8 mouse cellular contexts compared by ENCODE assay signal in genomic region chr2:37815676-37816075, GRCm38 (mm10). TPM values are rescaled to one million over a fixed set of nuclear protein-coding genes. Genes with fewer than 3 reads are reported as not detected.
DNase-seq lines count a peak whose midpoint lies in the region; ATAC-seq and TF ChIP-seq lines count a peak whose summit lies in the region.

No protein-coding gene starts in this region.

- H3K9ac ChIP-seq in limb, embryonic 11.5 days (ENCODE audit: low read length) = no peak overlapping the region
- no peak overlapping the region for H3K9ac ChIP-seq in stomach, postnatal 0 days (ENCODE audit: low read length)

- no peak overlapping the region for H3K4me2 ChIP-seq in limb, embryonic 11.5 days (ENCODE audit: low read depth, severe bottlenecking)
- no peak overlapping the region for H3K4me2 ChIP-seq in stomach, postnatal 0 days (replicated peaks; ENCODE audit: low read depth)

- TF ChIP-seq CTCF in thymus, adult 2 months (IDR thresholded peaks at IDR 0.05; ENCODE audit: borderline replicate concordance, control insufficient read depth, extremely low read depth, insufficient read depth, low read length, poor library complexity) = no peak
- TF ChIP-seq CTCF in stomach, postnatal 0 days (IDR thresholded peaks at IDR 0.05; ENCODE audit: low read depth) = peak; percentile 99

- H3K27ac ChIP-seq in thymus, adult 2 months (ENCODE audit: control insufficient read depth, insufficient read depth, low read length) = no peak overlapping the region
- H3K27ac ChIP-seq in limb, embryonic 11.5 days (replicated peaks; ENCODE audit: low read depth, low read length) = no peak overlapping the region
- no peak overlapping the region for H3K27ac ChIP-seq in stomach, postnatal 0 days (replicated peaks)

- 38% methylated on average over 3 of the region's 3 CpGs for WGBS in thymus, adult 2 months
- 13% methylated on average over 3 of the region's 3 CpGs for WGBS in limb, embryonic 11.5 days
- WGBS in stomach, postnatal 0 days = 9% methylated on average over 3 of the region's 3 CpGs

- H3K9me3 ChIP-seq in limb, embryonic 11.5 days (ENCODE audit: control insufficient read depth, low read length) = no peaks in the 10 kb centered on the region
- H3K9me3 ChIP-seq in stomach, postnatal 0 days (ENCODE audit: control insufficient read depth, low read length) = no peaks in the 10 kb centered on the region

- peaks cover 3% of the 10 kb centered on the region; the same call in 1 of the 2 replicates for H3K36me3 ChIP-seq in thymus, adult 2 months (ENCODE audit: control insufficient read depth, insufficient read depth, low read length)
- H3K36me3 ChIP-seq in limb, embryonic 11.5 days (ENCODE audit: control insufficient read depth, insufficient read depth, low read length) = no peaks in the 10 kb centered on the region
- 0 out of 2 replicates have a peak, but pooled peaks cover 2% of the 10 kb centered on the region for H3K36me3 ChIP-seq in stomach, postnatal 0 days (ENCODE audit: control insufficient read depth, insufficient read depth, low read length)

- H3K27me3 ChIP-seq in thymus, adult 2 months (ENCODE audit: control insufficient read depth, insufficient read depth, low read length) = no peaks in the 10 kb centered on the region
- H3K27me3 ChIP-seq in limb, embryonic 11.5 days (ENCODE audit: control insufficient read depth, insufficient read depth, low read length) = no peaks in the 10 kb centered on the region
- no peaks in the 10 kb centered on the region for H3K27me3 ChIP-seq in stomach, postnatal 0 days (ENCODE audit: control insufficient read depth, insufficient read depth, low read length)

- peak; percentile 67 for DNase-seq in thymus, adult 2 months
- DNase-seq in thymus, adult 18-20 months = no peak
- peak; percentile 80 to 82 for DNase-seq in cerebellum, adult 18-20 months
- DNase-seq in frontal cortex, adult 2 months (ENCODE audit: extremely low spot score in 1 of 2, low spot score in 1 of 2) = peak; percentile 72 to 94
- peak; percentile 78 for DNase-seq in kidney, adult 9 months
- peak; percentile 91 for DNase-seq in limb, embryonic 11.5 days (ENCODE audit: low spot score)
- peak; percentile 17 to 28 for DNase-seq in monocyte, adult 2 months (ENCODE audit: low read depth in 1 of 2, low spot score in 2 of 2)
- peak; percentile 79 for DNase-seq in stomach, postnatal 0 days (ENCODE audit: low spot score)

- no peak for ATAC-seq in limb, embryonic 11.5 days (ENCODE audit: insufficient number of reproducible peaks, low FRiP score, low TSS enrichment, low read depth)
- ATAC-seq in stomach, postnatal 0 days (ENCODE audit: low FRiP score, low TSS enrichment) = peak; percentile 66; the same call in 1 of the 2 replicates

- no peak for TF ChIP-seq POLR2A in thymus, adult 2 months (IDR thresholded peaks at IDR 0.05; ENCODE audit: control insufficient read depth, extremely low read depth, insufficient read depth, low read length, poor library complexity)

- no peaks in the 10 kb centered on the region for H3K4me1 ChIP-seq in thymus, adult 2 months (replicated peaks; ENCODE audit: control insufficient read depth, insufficient read depth, low read length)
- no peaks in the 10 kb centered on the region for H3K4me1 ChIP-seq in limb, embryonic 11.5 days (ENCODE audit: control insufficient read depth, insufficient read depth, low read length)
- H3K4me1 ChIP-seq in stomach, postnatal 0 days (replicated peaks; ENCODE audit: control insufficient read depth, insufficient read depth) = 0 out of 2 replicates have a peak, but pooled peaks cover 2% of the 10 kb centered on the region

- TF ChIP-seq EP300 in stomach, postnatal 0 days (optimal IDR thresholded peaks at IDR 0.05) = no peak

- H3K4me3 ChIP-seq in thymus, adult 2 months (ENCODE audit: control insufficient read depth, insufficient read depth, low read length) = no peak overlapping the region
- H3K4me3 ChIP-seq in limb, embryonic 11.5 days (ENCODE audit: low read depth, low read length) = no peak overlapping the region
- H3K4me3 ChIP-seq in stomach, postnatal 0 days (ENCODE audit: low read depth, low read length) = no peak overlapping the region

RNA-seq across cellular contexts. Expression of gene Crb2, which starts 39.6 kb away (rescaled TPM):
- polyA plus RNA-seq in thymus, adult 2 months (2012; rRNA removed) = 0.17 and 0.38 TPM in 2 replicates
- 1.7 and 2.0 TPM in 2 replicates for polyA plus RNA-seq in frontal cortex, adult 2 months (2012; rRNA removed)
- 0.80 and 0.82 TPM in 2 replicates for polyA plus RNA-seq in limb, embryonic 11.5 days (2014; fragmentation: Nextera tagmentation; extraction: Ambion mirVana)
- polyA plus RNA-seq in stomach, postnatal 0 days (2015; fragmentation: Nextera tagmentation; extraction: Ambion mirVana) = 0.47 and 0.74 TPM in 2 replicates

Comparison
In these comparisons a context has a peak if more than half of its experiments do, and no peak if none do; other contexts are left out.
1. DNase-seq: peak in thymus, adult 2 months (single experiment), cerebellum, adult 18-20 months (2 of 2), frontal cortex, adult 2 months (2 of 2), kidney, adult 9 months (single experiment), limb, embryonic 11.5 days (single experiment), monocyte, adult 2 months (2 of 2) and stomach, postnatal 0 days (single experiment); none in thymus, adult 18-20 months (0 of 2).